In the genomic region with DNA sequence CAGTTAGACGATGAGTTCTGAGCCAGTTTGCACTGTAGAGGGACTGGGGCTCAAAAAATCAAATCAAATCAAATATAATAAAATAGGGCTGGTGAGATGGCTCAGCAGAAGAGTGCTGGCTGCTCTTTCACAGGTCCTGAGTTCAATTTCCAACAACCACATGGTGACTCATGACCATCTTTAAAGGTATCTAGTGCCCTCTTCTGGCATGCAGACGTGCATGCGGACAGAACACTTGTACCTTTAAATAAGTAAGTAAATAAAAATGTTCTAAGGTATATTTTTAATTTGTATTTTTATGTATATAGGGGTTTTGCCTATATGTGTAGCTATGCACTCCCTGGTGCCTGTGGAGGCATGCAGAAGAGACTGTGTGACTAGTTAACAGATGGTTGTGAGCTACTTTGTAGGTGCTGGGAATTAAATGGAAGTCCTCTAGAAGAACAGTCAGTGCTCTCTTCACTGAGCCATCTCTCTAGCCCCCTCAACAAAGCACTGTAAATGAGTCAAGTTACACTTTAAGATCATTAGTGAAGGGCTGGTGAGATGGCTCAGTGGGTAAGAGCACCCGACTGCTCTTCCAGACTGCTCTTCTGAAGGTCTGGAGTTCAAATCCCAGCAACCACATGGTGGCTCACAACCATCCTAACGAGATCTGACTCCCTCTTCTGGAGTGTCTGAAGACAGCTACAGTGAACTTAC, we compare ENCODE assay signal across 1 mouse cellular context.
A peak's percentile ranks its signal among the peaks of the same experiment; 100 is the strongest.
TF ChIP-seq lines count a peak whose summit lies in the region.

No protein-coding gene starts in this region.

TF ChIP-seq in CH12.LX, 34 proteins besides CTCF, POLR2A, EP300 and RAD21:
- no peak for TF ChIP-seq MAFK (IDR thresholded peaks at IDR 0.05; ENCODE audit: insufficient replicate concordance, low read length)
- peak; percentile 37; the same call in 1 of the 2 replicates for TF ChIP-seq SMC3 (IDR thresholded peaks at IDR 0.05; ENCODE audit: low read depth, low read length)
- TF ChIP-seq ZMIZ1 (IDR thresholded peaks at IDR 0.05; ENCODE audit: low read depth, low read length) = no peak
- peak; percentile 86; the same call in 1 of the 2 replicates for TF ChIP-seq MYC (IDR thresholded peaks at IDR 0.05; ENCODE audit: low read depth, low read length)
- peak; percentile 48 for TF ChIP-seq JUND (conservative IDR thresholded peaks at IDR 0.05; ENCODE audit: low read depth, low read length)
- 0 out of 2 replicates have a peak, but pooled peaks have one; percentile 19 for TF ChIP-seq MAX (IDR thresholded peaks at IDR 0.05; ENCODE audit: low read length)
- TF ChIP-seq TBP (conservative IDR thresholded peaks at IDR 0.05; ENCODE audit: low read depth, low read length) = peak; percentile 85
